Mouse (Mus musculus): ENCODE results near the gene Gphb5. TPM values are rescaled to one million over a fixed set of nuclear protein-coding genes. Genes with fewer than 3 reads are reported as not detected.

Gphb5 gene
- total RNA-seq, 2 experiments from 2014 or later, result not detected

- Histone ChIP-seq H3K27ac (no peak overlapping the region), H3K4me3 (no peak overlapping the region)
- TF ChIP-seq CTCF (IDR thresholded peaks at IDR 0.05), result no peak
- intact Hi-C loops (cut with DNase I), result no loop called here
- no peak for DNase-seq (ENCODE audit: extremely low spot score in 1 of 2, low spot score in 2 of 2)
Measured at GRCm38 (mm10) chr12:75429685-75430396, 13.3 kb upstream of the Gphb5 start.

DNA sequence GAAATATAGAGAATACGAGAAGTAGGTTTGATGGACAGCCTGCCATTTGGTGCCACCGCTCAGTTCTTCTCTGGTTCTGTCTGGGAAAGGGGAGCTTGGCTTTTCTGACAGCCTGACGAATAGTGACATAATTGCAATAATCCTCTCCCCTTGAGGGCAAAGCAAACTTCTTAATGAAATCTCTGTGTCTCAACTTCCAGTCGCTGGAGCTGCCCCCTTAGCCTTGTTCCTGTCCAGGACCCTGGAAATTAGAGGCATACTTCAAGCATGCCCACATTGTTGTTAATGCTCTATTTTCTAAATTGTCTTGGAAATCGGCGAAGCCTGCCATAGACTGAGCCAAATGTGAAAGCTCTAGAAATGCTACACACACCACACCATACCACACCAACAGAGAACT is 12.1 kb upstream of the Gphb5 start:
- no peak overlapping the region for H3K4me3 ChIP-seq
- H3K27ac ChIP-seq, result no peak overlapping the region
- intact Hi-C loops (cut with DNase I), result no loop called here
- DNase-seq (ENCODE audit: extremely low spot score in 1 of 2, low spot score in 2 of 2), result no peak
- no peak for TF ChIP-seq CTCF (IDR thresholded peaks at IDR 0.05)

DNA sequence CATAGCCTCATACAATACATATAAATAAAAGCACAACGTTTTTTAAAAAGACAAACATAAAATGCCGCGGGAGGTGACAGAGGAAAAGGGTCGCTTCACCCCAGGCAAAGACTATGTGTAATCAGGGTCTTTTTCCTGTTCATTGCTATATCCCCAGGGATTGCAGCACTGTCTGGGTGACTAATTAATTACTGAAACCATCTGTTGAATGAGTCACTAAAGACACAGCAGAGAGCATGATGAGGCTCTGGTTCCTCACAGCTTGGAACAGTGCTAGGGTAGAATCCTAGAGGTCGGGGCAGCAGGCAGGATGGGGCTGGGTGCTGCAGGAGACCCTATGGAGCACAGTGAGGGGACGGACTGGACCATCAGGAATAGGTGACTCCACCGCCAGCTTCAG is 9.3 kb upstream of the Gphb5 start:
- Histone ChIP-seq H3K4me3 (no peak overlapping the region), H3K27ac (no peak overlapping the region)
- TF ChIP-seq CTCF (IDR thresholded peaks at IDR 0.05), result no peak
- intact Hi-C loops (cut with DNase I), result no loop called here
- DNase-seq (ENCODE audit: extremely low spot score in 1 of 2, low spot score in 2 of 2), result no peak

GRCm38 (mm10) chr12:75424817-75425216 is 8.2 kb upstream of the Gphb5 start:
- Histone ChIP-seq H3K27ac (peak overlapping the region; percentile 5; the same call in 1 of the 2 replicates), H3K4me3 (no peak overlapping the region)
- intact Hi-C loops (cut with DNase I), result no loop called here
- TF ChIP-seq CTCF (IDR thresholded peaks at IDR 0.05), result no peak
- no peak for DNase-seq (ENCODE audit: extremely low spot score in 1 of 2, low spot score in 2 of 2)

GRCm38 (mm10) chr12:75424359-75424758 is 7.8 kb upstream of the Gphb5 start:
- intact Hi-C loops (cut with DNase I), result no loop called here
- H3K4me3 ChIP-seq, result no peak overlapping the region
- TF ChIP-seq CTCF (IDR thresholded peaks at IDR 0.05), result no peak; the same call in 1 of the 2 replicates
- peak in 1 of 2 experiments; percentile 9 for DNase-seq (ENCODE audit: extremely low spot score in 1 of 2, low spot score in 2 of 2)
- H3K27ac ChIP-seq, result peak overlapping the region; percentile 5; the same call in 1 of the 2 replicates

- intact Hi-C loops (cut with DNase I), result no loop called here
- H3K27ac ChIP-seq, result no peak overlapping the region
- DNase-seq (ENCODE audit: extremely low spot score in 1 of 2, low spot score in 2 of 2), result no peak
- no peak for TF ChIP-seq CTCF (IDR thresholded peaks at IDR 0.05)
- no peak overlapping the region for H3K4me3 ChIP-seq
Measured at GRCm38 (mm10) chr12:75414991-75415390, 1.6 kb downstream of the Gphb5 start.

- Histone ChIP-seq H3K4me3 (peak overlapping the region; percentile 19; the same call in 1 of the 2 replicates), H3K27ac (no peak overlapping the region)
- intact Hi-C loops (cut with DNase I), result no loop called here
- no peak for TF ChIP-seq CTCF (IDR thresholded peaks at IDR 0.05)
- DNase-seq (ENCODE audit: extremely low spot score in 1 of 2, low spot score in 2 of 2), result no peak
Measured at GRCm38 (mm10) chr12:75412964-75413363, 3.6 kb downstream of the Gphb5 start.

GRCm38 (mm10) chr12:75397077-75397476 is 19.5 kb downstream of the Gphb5 start:
- H3K27ac ChIP-seq, result no peak overlapping the region
- no peak for DNase-seq (ENCODE audit: extremely low spot score in 1 of 2, low spot score in 2 of 2)
- no peak for TF ChIP-seq CTCF (IDR thresholded peaks at IDR 0.05)
- H3K4me3 ChIP-seq, result no peak overlapping the region
- intact Hi-C loops (cut with DNase I), result loop anchor here (10.0 kb wide), 1 partner anchor 1692 kb away; no protein-coding TSS in a partner anchor

DNA sequence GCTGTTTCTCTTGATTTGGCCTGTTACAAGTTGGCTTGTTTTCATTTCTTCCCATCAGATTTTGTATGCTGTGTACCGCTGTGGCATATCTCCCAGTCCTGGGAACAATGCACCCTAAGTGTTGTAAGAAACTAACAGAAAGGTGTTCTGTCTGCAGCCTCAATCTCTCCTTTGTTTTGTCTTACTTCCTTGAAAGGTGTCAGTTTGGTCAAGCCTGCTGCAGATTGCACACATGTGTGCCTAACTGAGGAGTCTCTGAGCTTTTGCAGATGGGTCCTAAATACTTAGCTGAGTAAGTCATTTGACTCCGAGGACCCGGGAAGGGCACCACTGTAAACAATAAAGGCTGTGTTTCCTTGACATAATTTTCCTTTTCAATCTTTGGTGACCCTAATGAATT is 20.0 kb downstream of the Gphb5 start:
- intact Hi-C loops (cut with DNase I), result loop anchor here (10.0 kb wide), 1 partner anchor 1692 kb away; no protein-coding TSS in a partner anchor
- no peak overlapping the region for H3K27ac ChIP-seq
- TF ChIP-seq CTCF (IDR thresholded peaks at IDR 0.05), result no peak
- DNase-seq (ENCODE audit: extremely low spot score in 1 of 2, low spot score in 2 of 2), result no peak
- H3K4me3 ChIP-seq, result no peak overlapping the region

DNA sequence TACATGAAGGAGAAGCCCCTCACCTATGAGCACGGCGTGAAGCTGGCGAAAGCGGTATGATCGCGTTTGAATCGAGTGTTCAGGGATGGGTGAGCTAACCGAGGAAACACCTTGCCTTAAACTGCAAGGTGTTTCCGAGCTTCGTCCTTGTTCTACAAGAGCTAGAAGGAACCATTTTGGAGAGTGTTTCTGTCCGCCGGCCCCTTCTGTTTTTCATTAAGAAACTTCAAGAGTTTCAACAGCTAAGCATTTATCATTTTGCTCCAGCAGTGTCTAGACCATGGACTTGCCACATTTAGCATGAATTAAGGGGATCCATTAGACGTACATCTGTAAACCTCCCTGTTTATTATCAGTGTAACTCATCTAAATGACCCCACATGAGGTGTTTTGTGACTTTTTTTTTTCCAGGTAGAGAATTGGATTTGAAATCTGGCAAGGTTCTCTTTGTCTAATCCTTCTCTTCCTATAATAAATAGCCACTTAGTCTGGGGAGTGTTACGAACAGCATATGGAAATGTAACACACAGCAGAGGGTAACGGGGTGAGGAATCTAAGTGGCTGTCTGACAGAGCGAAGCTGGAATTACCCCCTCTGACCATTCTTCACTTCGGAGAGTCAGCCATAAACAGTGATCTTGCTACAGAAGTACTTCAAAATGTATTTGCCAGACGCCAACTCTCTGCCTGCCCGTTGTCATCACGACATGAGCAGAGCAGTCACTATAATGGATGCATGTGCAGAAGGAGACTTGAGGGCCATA is 22.4 kb downstream of the Gphb5 start:
- DNase-seq (ENCODE audit: extremely low spot score in 1 of 2, low spot score in 2 of 2), result no peak
- intact Hi-C loops (cut with DNase I), result loop anchor here (2.0 to 10.0 kb wide), 2 partner anchors 1073 to 1689 kb away; no protein-coding TSS in a partner anchor
- no peak overlapping the region for H3K4me3 ChIP-seq
- H3K27ac ChIP-seq, result no peak overlapping the region
- no peak for TF ChIP-seq CTCF (IDR thresholded peaks at IDR 0.05)

DNA sequence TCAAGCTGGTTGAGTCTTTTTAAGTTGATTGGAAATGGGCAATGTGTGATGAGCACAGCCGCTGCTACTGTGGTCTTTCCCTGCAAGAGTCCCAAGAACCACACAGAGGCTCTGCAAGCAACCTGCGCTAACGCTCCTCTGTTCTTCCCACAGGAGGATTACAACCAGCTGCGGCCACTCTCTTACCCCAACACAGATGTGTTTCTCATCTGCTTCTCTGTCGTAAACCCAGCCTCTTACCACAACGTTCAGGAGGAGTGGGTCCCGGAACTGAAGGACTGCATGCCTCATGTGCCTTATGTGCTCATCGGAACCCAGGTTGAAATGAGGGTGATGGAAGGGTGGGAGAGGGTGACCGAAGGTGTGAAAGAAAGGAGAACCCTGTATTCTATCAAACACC is 25.1 kb downstream of the Gphb5 start:
- TF ChIP-seq CTCF (IDR thresholded peaks at IDR 0.05), result no peak
- H3K4me3 ChIP-seq, result no peak overlapping the region
- H3K27ac ChIP-seq, result no peak overlapping the region
- intact Hi-C loops (cut with DNase I), result loop anchor here (10.0 kb wide), 1 partner anchor 1687 kb away; no protein-coding TSS in a partner anchor
- DNase-seq (ENCODE audit: extremely low spot score in 1 of 2, low spot score in 2 of 2), result no peak
